8 mouse cellular contexts compared by ENCODE assay signal in genomic region chr9:37139514-37139913, GRCm38 (mm10). TPM values are rescaled to one million over a fixed set of nuclear protein-coding genes. Genes with fewer than 3 reads are reported as not detected.
DNase-seq lines count a peak whose midpoint lies in the region; ATAC-seq lines count a peak whose summit lies in the region.

No protein-coding gene starts in this region.

- peaks cover 89% of the 10 kb centered on the region for H3K4me1 ChIP-seq in embryonic facial prominence, embryonic 10.5 days
- H3K4me1 ChIP-seq in limb, embryonic 15.5 days: peaks cover 58% of the 10 kb centered on the region
- peaks cover 57% of the 10 kb centered on the region for H3K4me1 ChIP-seq in neural tube, embryonic 14.5 days (ENCODE audit: control insufficient read depth, insufficient read depth, low read length)

- peaks cover 23% of the 10 kb centered on the region for H3K36me3 ChIP-seq in embryonic facial prominence, embryonic 10.5 days (replicated peaks)
- no peaks in the 10 kb centered on the region for H3K36me3 ChIP-seq in limb, embryonic 15.5 days
- no peaks in the 10 kb centered on the region for H3K36me3 ChIP-seq in neural tube, embryonic 14.5 days (ENCODE audit: control insufficient read depth, insufficient read depth, low read length)

- H3K4me2 ChIP-seq in limb, embryonic 15.5 days: 0 out of 2 replicates have a peak overlapping the region, but pooled peaks have one; percentile 6
- H3K4me2 ChIP-seq in neural tube, embryonic 14.5 days (ENCODE audit: low read depth, low read length): peak overlapping the region; percentile 18; the same call in 1 of the 2 replicates

- no peak; the same call in 1 of the 2 replicates for ATAC-seq in limb, embryonic 15.5 days (ENCODE audit: insufficient number of reproducible peaks, low FRiP score, low TSS enrichment, low read depth)
- no peak for ATAC-seq in neural tube, embryonic 14.5 days (ENCODE audit: low read depth)

- peak overlapping the region; percentile 86 for H3K27ac ChIP-seq in embryonic facial prominence, embryonic 10.5 days (replicated peaks)
- H3K27ac ChIP-seq in limb, embryonic 15.5 days: no peak overlapping the region; the same call in 1 of the 2 replicates
- H3K27ac ChIP-seq in neural tube, embryonic 14.5 days (ENCODE audit: low read depth, low read length): no peak overlapping the region

- H3K9me3 ChIP-seq in embryonic facial prominence, embryonic 10.5 days: no peaks in the 10 kb centered on the region
- no peaks in the 10 kb centered on the region for H3K9me3 ChIP-seq in limb, embryonic 15.5 days
- no peaks in the 10 kb centered on the region for H3K9me3 ChIP-seq in neural tube, embryonic 14.5 days (ENCODE audit: control insufficient read depth, low read length)

- no peaks in the 10 kb centered on the region for H3K27me3 ChIP-seq in embryonic facial prominence, embryonic 10.5 days (replicated peaks; ENCODE audit: low read depth, poor library complexity, severe bottlenecking)
- peaks cover 59% of the 10 kb centered on the region for H3K27me3 ChIP-seq in limb, embryonic 15.5 days
- H3K27me3 ChIP-seq in neural tube, embryonic 14.5 days (ENCODE audit: control insufficient read depth, insufficient read depth, low read length): no peaks in the 10 kb centered on the region

- no peak overlapping the region for H3K9ac ChIP-seq in limb, embryonic 15.5 days
- 0 out of 2 replicates have a peak overlapping the region, but pooled peaks have one; percentile 25 for H3K9ac ChIP-seq in neural tube, embryonic 14.5 days (replicated peaks; ENCODE audit: low read depth, low read length)

- peak; percentile 55 for DNase-seq in adrenal gland, postnatal 10 days
- DNase-seq in adrenal gland, adult 8-10 months: no peak
- peak; percentile 87 for DNase-seq in embryonic facial prominence, embryonic 10.5 days (ENCODE audit: low spot score)
- DNase-seq in heart, postnatal 36 days: peak; percentile 47 to 49
- DNase-seq in frontal cortex, postnatal 36 days (ENCODE audit: low spot score in 2 of 2): no peak
- no peak for DNase-seq in layer of hippocampus, postnatal 10 days (ENCODE audit: low spot score in 2 of 2)

- H3K4me3 ChIP-seq in embryonic facial prominence, embryonic 10.5 days: peak overlapping the region; percentile 43
- H3K4me3 ChIP-seq in limb, embryonic 15.5 days: no peak overlapping the region
- no peak overlapping the region for H3K4me3 ChIP-seq in neural tube, embryonic 14.5 days (ENCODE audit: low read depth, low read length)

- intact Hi-C loops in heart, postnatal 36 days (cut with DNase I): no loop called here

- WGBS in embryonic facial prominence, embryonic 10.5 days: under 1% methylated on average over 8 of the region's 8 CpGs
- WGBS in limb, embryonic 15.5 days: 3% methylated on average over 8 of the region's 8 CpGs
- WGBS in neural tube, embryonic 14.5 days: 5% methylated on average over 8 of the region's 8 CpGs

RNA-seq across cellular contexts. Expression of gene Pknox2, which starts 7.7 kb away (rescaled TPM):
- 1 to 10 TPM; 3.3 to 6.3 TPM for total RNA-seq in adrenal gland, postnatal 10 days (2021)
- 1 to 10 TPM; 3.0 to 5.4 (median 5.4) TPM for total RNA-seq in adrenal gland, adult 8-10 months (2022)
- 32.7 and 33.0 TPM in 2 replicates for polyA plus RNA-seq in embryonic facial prominence, embryonic 10.5 days (2016; fragmentation: Nextera tagmentation; extraction: Ambion mirVana)
- 1 to 10 TPM; 7.6 to 7.7 TPM for total RNA-seq in heart, postnatal 36 days (2021)
- 8.1 and 8.7 TPM in 2 replicates for polyA plus RNA-seq in limb, embryonic 15.5 days (2015; fragmentation: Nextera tagmentation; extraction: Ambion mirVana)
- 33.4 and 39.0 TPM in 2 replicates for polyA plus RNA-seq in neural tube, embryonic 14.5 days (2014; fragmentation: Nextera tagmentation; extraction: Ambion mirVana)
- 10 to 100 TPM; 31.4 to 36.3 TPM for total RNA-seq in layer of hippocampus, postnatal 10 days (2021)

Comparison
In these comparisons a context has a peak if more than half of its experiments do, and no peak if none do; other contexts are left out.
1. DNase-seq: peak in adrenal gland, postnatal 10 days (single experiment), embryonic facial prominence, embryonic 10.5 days (single experiment) and heart, postnatal 36 days (2 of 2); none in adrenal gland, adult 8-10 months (single experiment), frontal cortex, postnatal 36 days (0 of 2) and layer of hippocampus, postnatal 10 days (0 of 2).